Mouse (Mus musculus) Muller cell, postnatal 12 days (primary cell): Measurements from ENCODE around the gene Mertk.
A peak's percentile ranks its signal among the peaks of the same experiment; 100 is the strongest.

Source experiments
- DNase-seq: peaks from one replicate; pipeline ENCODE4 v3.0.0-alpha.2; 2015; ENCODE audit errors: inconsistent ontology term

The Mertk gene

GRCm38 (mm10) chr2:128818956-128819643, 120.3 kb downstream of the Mertk start:
- DNase-seq = peak; percentile 62

- DNase-seq = no peak
Observed at GRCm38 (mm10) chr2:128820631-128821030, 121.9 kb downstream of the Mertk start.

- DNase-seq = no peak
Observed at GRCm38 (mm10) chr2:128823893-128824292, 125.1 kb downstream of the Mertk start.

GRCm38 (mm10) chr2:128827787-128828186, 129.0 kb downstream of the Mertk start:
- no peak for DNase-seq

- no peak for DNase-seq
Observed at GRCm38 (mm10) chr2:128832611-128833010, 133.9 kb downstream of the Mertk start.

GRCm38 (mm10) chr2:128833035-128833434, 134.3 kb downstream of the Mertk start:
- DNase-seq = peak; percentile 36

GRCm38 (mm10) chr2:128833435-128833834, 134.7 kb downstream of the Mertk start:
- DNase-seq = no peak

GRCm38 (mm10) chr2:128837531-128837930, 138.8 kb downstream of the Mertk start:
- no peak for DNase-seq

- no peak for DNase-seq
Observed at GRCm38 (mm10) chr2:128838611-128839010, 139.9 kb downstream of the Mertk start.

- no peak for DNase-seq
Observed at GRCm38 (mm10) chr2:128839501-128839900, 140.7 kb downstream of the Mertk start.

- no peak for DNase-seq
Observed at GRCm38 (mm10) chr2:128842437-128842836, 143.7 kb downstream of the Mertk start.

- DNase-seq = no peak
Observed at GRCm38 (mm10) chr2:128850036-128850435, 151.3 kb downstream of the Mertk start.
